Mouse (Mus musculus) 3T3-L1 (cell line): Measurements from ENCODE around the gene Igfbp2.

ENCODE experiments used
- DNase-seq: peaks from one replicate; pipeline ENCODE4 v3.0.0-alpha.2; 2015; ENCODE audit warnings: low read depth, low spot score

The Igfbp2 gene

GRCm38 (mm10) chr1:72855729-72856128, 31.4 kb downstream of the Igfbp2 start:
- DNase-seq = no peak

GRCm38 (mm10) chr1:72856209-72856909, 32.1 kb downstream of the Igfbp2 start:
- DNase-seq = no peak

- DNase-seq = no peak
Observed at GRCm38 (mm10) chr1:72857142-72857541, 32.8 kb downstream of the Igfbp2 start.

- DNase-seq = no peak
Observed at GRCm38 (mm10) chr1:72857631-72858030, 33.3 kb downstream of the Igfbp2 start.

- no peak for DNase-seq
Observed at GRCm38 (mm10) chr1:72858286-72858685, 34.0 kb downstream of the Igfbp2 start.

- DNase-seq = no peak
Observed at GRCm38 (mm10) chr1:72858874-72859273, 34.6 kb downstream of the Igfbp2 start.

- DNase-seq = no peak
Observed at GRCm38 (mm10) chr1:72859963-72860362, 35.7 kb downstream of the Igfbp2 start.

GRCm38 (mm10) chr1:72860502-72860901, 36.2 kb downstream of the Igfbp2 start:
- no peak for DNase-seq

GRCm38 (mm10) chr1:72861702-72862101, 37.4 kb downstream of the Igfbp2 start:
- DNase-seq = no peak

- no peak for DNase-seq
Observed at GRCm38 (mm10) chr1:72862248-72862647, 37.9 kb downstream of the Igfbp2 start.

GRCm38 (mm10) chr1:72863692-72864091, 39.4 kb downstream of the Igfbp2 start:
- no peak for DNase-seq

GRCm38 (mm10) chr1:72864272-72864671, 40.0 kb downstream of the Igfbp2 start:
- DNase-seq = no peak

GRCm38 (mm10) chr1:72865900-72866299, 41.6 kb downstream of the Igfbp2 start:
- peak; percentile 81 for DNase-seq

- DNase-seq = no peak
Observed at GRCm38 (mm10) chr1:72866417-72866816, 42.1 kb downstream of the Igfbp2 start.

- DNase-seq = no peak
Observed at GRCm38 (mm10) chr1:72867346-72867745, 43.0 kb downstream of the Igfbp2 start.

GRCm38 (mm10) chr1:72868429-72869215, 44.3 kb downstream of the Igfbp2 start:
- DNase-seq = no peak

GRCm38 (mm10) chr1:72869275-72869674, 45.0 kb downstream of the Igfbp2 start:
- no peak for DNase-seq

GRCm38 (mm10) chr1:72869681-72870614, 45.6 kb downstream of the Igfbp2 start:
- no peak for DNase-seq

- DNase-seq = no peak
Observed at GRCm38 (mm10) chr1:72870615-72871336, 46.5 kb downstream of the Igfbp2 start.

GRCm38 (mm10) chr1:72871337-72871696, 47.0 kb downstream of the Igfbp2 start:
- DNase-seq = no peak

GRCm38 (mm10) chr1:72871697-72872411, 47.6 kb downstream of the Igfbp2 start:
- DNase-seq = no peak
